Mouse (Mus musculus) liver, embryonic 14.5 days (tissue): ENCODE measurements around the gene Med12l.

Experiments used
- CTCF ChIP-seq: IDR thresholded peaks from 2 replicates; pipeline ENCODE4 v1.5.1; 2016; ENCODE audit warnings: antibody characterized with exemption, low read depth, control low read depth
- EP300 ChIP-seq: IDR thresholded peaks from 2 replicates; pipeline ENCODE4 v1.6.1; 2016; ENCODE audit warnings: antibody characterized with exemption, low read depth

- no peak for TF ChIP-seq CTCF
- TF ChIP-seq EP300 = no peak
Measured at GRCm38 (mm10) chr3:59167417-59168054, 161.9 kb downstream of the Med12l start.
